Mouse (Mus musculus) cerebellum, adult 11 months (tissue): ENCODE data around the gene Slc29a1.

ENCODE experiments used
- DNase-seq: peaks from one replicate; pipeline ENCODE4 v3.0.0; 2022

Gene Slc29a1

GRCm38 (mm10) chr17:45610144-45610866 lies 10.9 kb upstream of the Slc29a1 start:
- no peak for DNase-seq

- DNase-seq = no peak
Measured at GRCm38 (mm10) chr17:45608396-45608795, 9.0 kb upstream of the Slc29a1 start.

GRCm38 (mm10) chr17:45606992-45607879 lies 7.8 kb upstream of the Slc29a1 start:
- no peak for DNase-seq

- no peak for DNase-seq
Measured at GRCm38 (mm10) chr17:45602984-45603383, 3.6 kb upstream of the Slc29a1 start.

- no peak for DNase-seq
Measured at GRCm38 (mm10) chr17:45601877-45602304, 2.5 kb upstream of the Slc29a1 start, which contains the start of gene Mymx. Mymx (minus strand) TSS chr17:45602102.

GRCm38 (mm10) chr17:45601325-45601724 lies 1.9 kb upstream of the Slc29a1 start:
- DNase-seq = no peak

GRCm38 (mm10) chr17:45600267-45600666 lies 861 bp upstream of the Slc29a1 start:
- DNase-seq = no peak

- no peak for DNase-seq
Measured at GRCm38 (mm10) chr17:45598891-45599290, 515 bp downstream of the Slc29a1 start.

GRCm38 (mm10) chr17:45598376-45598775 lies 1.0 kb downstream of the Slc29a1 start:
- DNase-seq = peak; percentile 11

- DNase-seq = peak; percentile 22
Measured at GRCm38 (mm10) chr17:45597787-45598186, 1.6 kb downstream of the Slc29a1 start.

- DNase-seq = peak; percentile 72
Measured at GRCm38 (mm10) chr17:45596631-45597396, 2.6 kb downstream of the Slc29a1 start.

- DNase-seq = peak; percentile 7
Measured at GRCm38 (mm10) chr17:45595736-45596390, 3.5 kb downstream of the Slc29a1 start.

GRCm38 (mm10) chr17:45594881-45595735 lies 4.3 kb downstream of the Slc29a1 start:
- peak; percentile 74 for DNase-seq

- DNase-seq = peak; percentile 10
Measured at GRCm38 (mm10) chr17:45594195-45594594, 5.2 kb downstream of the Slc29a1 start.

- DNase-seq = peak; percentile 31
Measured at GRCm38 (mm10) chr17:45593479-45593878, 5.9 kb downstream of the Slc29a1 start.

GRCm38 (mm10) chr17:45592606-45593431 lies 6.6 kb downstream of the Slc29a1 start:
- peak; percentile 21 for DNase-seq

GRCm38 (mm10) chr17:45591701-45592605 lies 7.5 kb downstream of the Slc29a1 start:
- DNase-seq = peak; percentile 45

- DNase-seq = peak; percentile 13
Measured at GRCm38 (mm10) chr17:45590410-45590809, 9.0 kb downstream of the Slc29a1 start.

- DNase-seq = peak; percentile 15
Measured at GRCm38 (mm10) chr17:45589844-45590243, 9.6 kb downstream of the Slc29a1 start.
